Mouse (Mus musculus): ENCODE data around the gene Gm49380. TPM values are rescaled to one million over a fixed set of nuclear protein-coding genes. Genes with fewer than 3 reads are reported as not detected.

The Gm49380 gene
- total RNA-seq (2023): under 1 TPM in 1 of 2 experiments, not detected in 1; 0.17 TPM

GRCm38 (mm10) chr9:44113105-44113789 lies at the start of gene Gm49380, which contains the start of gene Rnf26:
Gene Gm49380, minus strand, starts transcription at chr9:44113500.
Gene Rnf26, minus strand, starts transcription at chr9:44113517.

DNA sequence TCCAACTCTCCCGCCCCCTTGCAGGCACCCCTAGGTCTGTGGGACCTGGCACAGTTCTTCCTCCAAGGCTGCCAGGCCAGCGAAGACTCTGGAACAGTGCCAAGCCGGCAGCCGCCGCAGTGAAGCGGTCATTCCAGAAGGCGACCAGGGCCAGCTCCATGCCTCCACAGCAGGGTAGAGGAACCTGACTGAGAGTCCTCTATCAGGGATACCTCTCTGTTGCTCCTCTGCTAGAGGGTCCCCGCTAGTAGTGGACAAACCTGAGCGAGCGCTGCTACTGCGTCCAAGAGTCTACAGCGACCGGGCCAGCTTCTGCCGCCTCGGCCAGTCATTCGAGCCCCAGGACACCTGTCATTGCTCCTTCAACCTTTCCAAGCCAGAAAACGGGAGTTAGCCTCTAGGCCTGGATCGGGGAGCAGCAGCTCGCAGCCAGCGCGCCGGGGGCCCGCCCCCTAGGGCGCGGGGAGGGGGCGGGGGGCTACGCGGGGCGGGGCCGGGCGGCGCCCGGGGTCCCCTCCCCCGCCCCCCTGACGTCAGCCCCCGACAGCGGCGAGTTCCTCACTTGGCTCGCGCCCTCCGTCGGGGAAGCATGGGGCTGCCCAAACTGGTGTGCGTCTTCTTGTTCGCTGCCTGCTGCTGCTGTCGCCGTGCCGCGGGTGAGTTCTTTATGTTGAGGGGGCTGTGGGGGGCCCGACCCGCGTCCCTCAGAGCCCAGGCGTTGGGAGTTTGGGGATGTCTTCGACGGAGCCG lies 21.0 kb upstream of the Gm49380 start, which contains the start of gene Mcam:
TSS of gene Mcam (plus strand) at position 369 of the 750 bp plus-strand sequence.

GRCm38 (mm10) chr9:44107110-44107509 lies 6.2 kb downstream of the Gm49380 start, which contains the start of gene C1qtnf5:
Gene C1qtnf5, plus strand, starts transcription at chr9:44107245.

GRCm38 (mm10) chr9:44101490-44101889 lies 11.8 kb downstream of the Gm49380 start, which contains the start of gene Mfrp:
Gene Mfrp, plus strand, starts transcription at chr9:44101729.

GRCm38 (mm10) chr9:44066785-44067225 lies 46.5 kb downstream of the Gm49380 start, which contains the start of gene Usp2:
Gene Usp2, plus strand, starts transcription at chr9:44067021.

DNA sequence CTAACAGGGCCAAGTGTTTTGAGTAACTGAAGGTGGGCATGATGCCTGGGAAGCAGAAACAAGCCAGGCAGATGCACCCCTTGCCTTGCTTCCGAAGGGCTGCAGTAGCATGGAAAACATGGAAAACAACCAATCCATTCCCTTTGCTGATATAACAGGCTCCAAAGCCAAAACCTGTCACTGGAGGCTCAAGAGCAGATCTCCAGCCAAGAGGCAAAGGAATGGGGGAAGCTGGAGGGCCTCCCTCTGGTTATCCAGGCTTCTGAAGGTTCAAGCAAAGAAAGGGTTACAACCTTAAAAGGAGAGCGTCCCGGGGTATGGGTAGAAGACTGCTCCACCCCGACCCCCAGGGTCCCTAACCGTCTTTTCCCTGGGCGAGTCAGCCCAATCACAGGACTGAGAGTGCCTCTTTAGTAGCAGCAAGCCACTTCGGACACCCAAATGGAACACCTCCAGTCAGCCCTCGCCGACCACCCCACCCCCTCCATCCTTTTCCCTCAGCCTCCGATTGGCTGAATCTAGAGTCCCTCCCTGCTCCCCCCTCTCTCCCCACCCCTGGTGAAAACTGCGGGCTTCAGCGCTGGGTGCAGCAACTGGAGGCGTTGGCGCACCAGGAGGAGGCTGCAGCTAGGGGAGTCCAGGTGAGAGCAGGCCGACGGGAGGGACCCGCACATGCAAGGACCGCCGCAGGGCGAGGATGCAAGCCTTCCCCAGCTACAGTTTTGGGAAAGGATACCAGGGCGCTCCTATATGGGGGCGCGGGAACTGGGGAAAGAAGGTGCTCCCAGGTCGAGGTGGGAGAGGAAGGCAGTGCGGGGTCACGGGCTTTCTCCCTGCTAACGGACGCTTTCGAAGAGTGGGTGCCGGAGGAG lies 70.2 kb downstream of the Gm49380 start, which contains the start of gene Thy1:
TSS of gene Thy1 (plus strand) at position 549 of the 872 bp plus-strand sequence.

Other genes with a start within 250 kb of the Gm49380 start
- gene Thy1, start 70.1 kb downstream of the Gm49380 start, total RNA-seq (2023): 100 to 1,000 TPM; 830 to 871 TPM
- 10 to 100 TPM; 17.1 to 18.9 TPM for gene Usp2, start 46.5 kb downstream of the Gm49380 start, total RNA-seq (2023)
- gene Mfrp, start 11.8 kb downstream of the Gm49380 start, total RNA-seq (2023): under 1 TPM; 0.29 to 0.30 TPM
- gene C1qtnf5, start 6.3 kb downstream of the Gm49380 start, total RNA-seq (2023): under 1 TPM in 1 of 2 experiments, not detected in 1; 0.83 TPM
- gene Rnf26, start within 50 bp of the Gm49380 start, total RNA-seq (2023): 10 to 100 TPM; 21.5 to 25.5 TPM
- under 1 TPM; 0.33 to 0.79 TPM for gene Mcam, start 21.0 kb upstream of the Gm49380 start, total RNA-seq (2023)
- 100 to 1,000 TPM; 169 to 185 TPM for gene Cbl, start 120.5 kb upstream of the Gm49380 start, total RNA-seq (2023)
- gene Ccdc153, start 127.2 kb upstream of the Gm49380 start, total RNA-seq (2023): not detected
- under 1 TPM in 1 of 2 experiments, not detected in 1; 0.50 TPM for gene Pdzd3, start 138.0 kb upstream of the Gm49380 start, total RNA-seq (2023)
- 1 to 10 TPM; 3.6 to 5.0 TPM for gene Nlrx1, start 155.1 kb upstream of the Gm49380 start, total RNA-seq (2023)
- under 1 TPM in 1 of 2 experiments, not detected in 1; 0.47 TPM for gene Abcg4, start 175.1 kb upstream of the Gm49380 start, total RNA-seq (2023)
- 10 to 100 TPM; 55.1 to 69.3 TPM for gene Hinfp, start 192.2 kb upstream of the Gm49380 start, total RNA-seq (2023)
- 10 to 100 TPM; 17.0 to 29.0 TPM for gene C2cd2l, start 206.8 kb upstream of the Gm49380 start, total RNA-seq (2023)
- 10 to 100 TPM in 1 of 2 experiments, 1 to 10 TPM in 1; 8.9 to 11.5 TPM for gene Dpagt1, start 212.5 kb upstream of the Gm49380 start, total RNA-seq (2023)
- 10 to 100 TPM; 37.5 to 58.5 TPM for gene H2afx, start 221.2 kb upstream of the Gm49380 start, total RNA-seq (2023)
- 10 to 100 TPM; 18.0 to 24.2 TPM for gene Hmbs, start 230.7 kb upstream of the Gm49380 start, total RNA-seq (2023)
- gene Vps11, start 248.2 kb upstream of the Gm49380 start, total RNA-seq (2023): 10 to 100 TPM; 51.2 to 57.1 TPM

All from T-cell, adult 66 days (primary cell).